Comparison of ENCODE assay signal across 21 mouse cellular contexts in the genomic region with DNA sequence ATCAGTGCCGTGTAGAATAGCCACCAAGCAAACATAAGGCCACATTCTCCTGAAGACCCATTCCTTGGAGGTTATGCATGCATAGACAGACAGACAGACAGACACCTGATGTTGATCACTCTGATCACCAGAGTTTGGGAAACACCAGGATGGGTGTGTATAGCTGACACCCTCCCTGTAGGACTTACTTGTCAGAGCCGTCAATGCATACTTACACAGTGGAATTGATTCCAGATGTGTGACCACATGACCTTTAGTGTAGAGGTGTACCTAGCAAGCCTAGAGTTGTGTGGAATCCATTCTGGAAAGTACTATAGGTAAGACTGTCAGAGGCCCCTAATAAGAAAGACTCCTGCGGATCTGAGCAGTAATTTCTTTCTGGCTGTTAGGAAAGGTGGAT. TPM values are rescaled to one million over a fixed set of nuclear protein-coding genes. Genes with fewer than 3 reads are reported as not detected.
DNase-seq lines count a peak whose midpoint lies in the region; ATAC-seq and TF ChIP-seq lines count a peak whose summit lies in the region.
"Had no signal": no experiment of that assay in that cellular context is flagged by ENCODE, and none has a peak within 500 bp of the region (broad histone marks: within the 10 kb centered on the region; RNA-seq: fewer than 3 reads in every experiment).

No protein-coding gene starts in this region.

- no peaks in the 10 kb centered on the region for H3K36me3 ChIP-seq in heart, embryonic 10.5 days
- no peaks in the 10 kb centered on the region for H3K36me3 ChIP-seq in embryonic facial prominence, embryonic 15.5 days
- H3K36me3 ChIP-seq in limb, embryonic 14.5 days (ENCODE audit: control insufficient read depth, insufficient read depth, low read length): no peaks in the 10 kb centered on the region
- H3K36me3 ChIP-seq: hindbrain, embryonic 15.5 days; neural tube, embryonic 15.5 days had no signal

- no peaks in the 10 kb centered on the region for H3K9me3 ChIP-seq in heart, embryonic 10.5 days
- no peaks in the 10 kb centered on the region for H3K9me3 ChIP-seq in embryonic facial prominence, embryonic 15.5 days (replicated peaks)
- H3K9me3 ChIP-seq in limb, embryonic 14.5 days (ENCODE audit: control insufficient read depth, low read length): no peaks in the 10 kb centered on the region
- H3K9me3 ChIP-seq: hindbrain, embryonic 15.5 days; neural tube, embryonic 15.5 days had no signal

- peaks cover 71% of the 10 kb centered on the region for H3K4me1 ChIP-seq in heart, embryonic 10.5 days
- H3K4me1 ChIP-seq in embryonic facial prominence, embryonic 15.5 days: peaks cover 77% of the 10 kb centered on the region
- peaks cover 68% of the 10 kb centered on the region for H3K4me1 ChIP-seq in limb, embryonic 14.5 days (ENCODE audit: control insufficient read depth, insufficient read depth, low read length)

- no peak for DNase-seq in heart, embryonic 10.5 days (ENCODE audit: low spot score)
- DNase-seq in heart, adult 8-10 months (ENCODE audit: low spot score): no peak
- DNase-seq in embryo, embryonic 10.5 days (ENCODE audit: low spot score): peak; percentile 70
- DNase-seq in limb, embryonic 14.5 days (ENCODE audit: low spot score): no peak
- no peak for DNase-seq in thymus, postnatal 4 days
- no peak for DNase-seq in urinary bladder, adult 18-20 months (ENCODE audit: low spot score in 2 of 2)
- DNase-seq in cerebellum, postnatal 14 days: no peak
- DNase-seq: adrenal gland, postnatal 10 days; cerebellum, adult 18-20 months; gastrocnemius, postnatal 14 days; heart, postnatal 10 days; kidney, adult 8-10 months; lung, adult 18-20 months; lung, postnatal 36 days; right cerebral cortex, postnatal 4 days; thymus, adult 2 months had no signal

- H3K27me3 ChIP-seq in heart, embryonic 10.5 days (ENCODE audit: insufficient read depth, poor library complexity, severe bottlenecking): no peaks in the 10 kb centered on the region
- no peaks in the 10 kb centered on the region for H3K27me3 ChIP-seq in embryonic facial prominence, embryonic 15.5 days
- H3K27me3 ChIP-seq in limb, embryonic 14.5 days (ENCODE audit: control insufficient read depth, insufficient read depth, low read length): no peaks in the 10 kb centered on the region
- H3K27me3 ChIP-seq: hindbrain, embryonic 15.5 days; neural tube, embryonic 15.5 days had no signal

- no peak for ATAC-seq in embryonic facial prominence, embryonic 15.5 days (ENCODE audit: insufficient number of reproducible peaks, low FRiP score, low TSS enrichment, low read depth)
- no peak for ATAC-seq in limb, embryonic 14.5 days (ENCODE audit: low FRiP score, low read depth)

- no peak overlapping the region for H3K9ac ChIP-seq in embryonic facial prominence, embryonic 15.5 days
- no peak overlapping the region for H3K9ac ChIP-seq in limb, embryonic 14.5 days (ENCODE audit: low read depth, low read length, severe bottlenecking)
- H3K9ac ChIP-seq: hindbrain, embryonic 15.5 days; neural tube, embryonic 15.5 days had no signal

- 62% methylated on average over 3 of the region's 3 CpGs for whole genome bisulfite sequencing in heart, embryonic 10.5 days
- WGBS in embryonic facial prominence, embryonic 15.5 days: 45% methylated on average over 3 of the region's 3 CpGs
- 22% methylated on average over 3 of the region's 3 CpGs for WGBS in limb, embryonic 14.5 days

- no peak for TF ChIP-seq POLR2A in limb, embryonic 14.5 days (IDR thresholded peaks at IDR 0.05; ENCODE audit: borderline replicate concordance, extremely low read depth, insufficient read depth, insufficient read length)

- H3K27ac ChIP-seq in heart, embryonic 10.5 days: peak overlapping the region; percentile 86
- peak overlapping the region; percentile 91 for H3K27ac ChIP-seq in embryonic facial prominence, embryonic 15.5 days (replicated peaks)
- peak overlapping the region; percentile 95 for H3K27ac ChIP-seq in limb, embryonic 14.5 days (replicated peaks; ENCODE audit: low read depth, low read length)
- H3K27ac ChIP-seq: hindbrain, embryonic 15.5 days; layer of hippocampus, adult 2 months; neural tube, embryonic 15.5 days had no signal

- no peak overlapping the region for H3K4me3 ChIP-seq in heart, embryonic 10.5 days
- no peak overlapping the region for H3K4me3 ChIP-seq in embryonic facial prominence, embryonic 15.5 days (replicated peaks)
- H3K4me3 ChIP-seq in limb, embryonic 14.5 days (replicated peaks; ENCODE audit: low read length): no peak overlapping the region
- H3K4me3 ChIP-seq: hindbrain, embryonic 15.5 days; layer of hippocampus, adult 2 months; neural tube, embryonic 15.5 days had no signal

- no peak overlapping the region for H3K4me2 ChIP-seq in embryonic facial prominence, embryonic 15.5 days (replicated peaks)
- no peak overlapping the region for H3K4me2 ChIP-seq in limb, embryonic 14.5 days (replicated peaks; ENCODE audit: low read depth, low read length, severe bottlenecking)
- H3K4me2 ChIP-seq: hindbrain, embryonic 15.5 days; midbrain, embryonic 11.5 days; neural tube, embryonic 15.5 days had no signal

RNA-seq across cellular contexts. Expression of a gene that starts 11.3 kb away (rescaled TPM):
- 14.4 and 21.0 TPM in 2 replicates for polyA plus RNA-seq in heart, embryonic 10.5 days (2016; fragmentation: Nextera tagmentation; extraction: Ambion mirVana)
- total RNA-seq in heart, adult 8-10 months (2022): 10 to 100 TPM; 53.4 to 67.0 (median 62.7) TPM
- polyA plus RNA-seq in embryonic facial prominence, embryonic 15.5 days (2015; fragmentation: Nextera tagmentation; extraction: Ambion mirVana): 42.3 and 44.2 TPM in 2 replicates
- 130 and 180 TPM in 2 replicates for polyA plus RNA-seq in limb, embryonic 14.5 days (2012; rRNA removed)
- 73.0 and 84.1 TPM in 2 replicates for polyA plus RNA-seq in limb, embryonic 14.5 days (2014; fragmentation: Nextera tagmentation; extraction: Ambion mirVana)
